Mouse (Mus musculus) G1E (cell line): ENCODE data around the gene Maco1.

Experiments
- CTCF ChIP-seq: IDR thresholded peaks from 2 replicates; pipeline ENCODE4 v1.5.1; 2012; ENCODE audit warnings: low read depth, low read length, inconsistent platforms, mixed read lengths
- GATA1 ChIP-seq: IDR thresholded peaks from 2 replicates; pipeline ENCODE4 v1.6.1; 2012; ENCODE audit warnings: borderline replicate concordance, low read length, inconsistent platforms, mixed read lengths
- GATA2 ChIP-seq: IDR thresholded peaks from 2 replicates; pipeline ENCODE4 v1.6.1; 2012; ENCODE audit warnings: low read depth, low read length, inconsistent platforms, borderline replicate concordance
- POLR2AphosphoS5 ChIP-seq: IDR thresholded peaks from 2 replicates; pipeline ENCODE4 v1.6.1; 2012; ENCODE audit warnings: low read depth, low read length, inconsistent platforms; ENCODE audit not compliant: insufficient replicate concordance
- TAL1 ChIP-seq: conservative IDR thresholded peaks from 2 replicates; pipeline ENCODE4 v1.6.1; 2012; ENCODE audit warnings: low read depth, low read length, inconsistent platforms, mixed read lengths

DNA sequence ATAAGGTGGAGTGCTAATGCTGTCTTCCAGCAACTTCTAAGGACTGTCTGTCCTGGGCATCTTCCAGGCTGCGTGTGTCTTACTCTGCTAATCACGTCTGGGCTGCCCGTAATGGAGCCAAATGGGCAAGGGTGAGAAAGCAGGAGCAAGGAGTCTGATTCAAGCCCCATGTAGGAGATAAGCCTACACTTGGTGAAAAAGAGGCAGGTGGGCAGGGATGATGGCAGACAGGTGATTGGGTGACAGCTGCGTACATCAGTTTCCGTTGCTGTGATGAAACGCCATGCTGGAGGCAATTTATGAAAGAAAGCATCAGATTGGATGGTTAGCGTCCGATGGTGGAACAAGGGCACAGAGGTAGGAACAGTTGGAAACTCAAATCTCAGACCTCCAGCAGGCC lies 14.1 kb upstream of the Maco1 start:
- TF ChIP-seq TAL1 (no peak), POLR2AphosphoS5 (no peak), CTCF (no peak), GATA1 (no peak), GATA2 (no peak)
